Mouse (Mus musculus) lung, embryonic 16.5 days (tissue): ENCODE data around the gene Pkd1l1. TPM values are rescaled to one million over a fixed set of nuclear protein-coding genes. Genes with fewer than 3 reads are reported as not detected.
A peak's percentile ranks its signal among the peaks of the same experiment; 100 is the strongest.

Source experiments
- ATAC-seq: fragments of 200-750 bp; cut with Nextera tagmentation; 2 replicates; pipeline ENCODE4 v1.8.0; 2017; ENCODE audit warnings: low read depth, mild to moderate bottlenecking, moderate library complexity
- H3K27ac ChIP-seq: fragments of 300-500 bp; sonication (generic); 2 replicates; pipeline ENCODE4 v1.5.1; 2014; ENCODE audit warnings: mild to moderate bottlenecking, control low read depth, low read length
- H3K27me3 ChIP-seq: fragments of 300-500 bp; sonication (generic); 2 replicates; pipeline ENCODE4 v1.6.1; 2014; ENCODE audit warnings: low read depth, low read length, mixed read lengths; ENCODE audit not compliant: control insufficient read depth, insufficient read depth
- H3K36me3 ChIP-seq: fragments of 300-500 bp; sonication (generic); 2 replicates; pipeline ENCODE4 v1.6.1; 2014; ENCODE audit warnings: low read length; ENCODE audit not compliant: control insufficient read depth, insufficient read depth
- H3K4me1 ChIP-seq: fragments of 300-500 bp; sonication (generic); replicated peaks from 2 replicates; pipeline ENCODE4 v1.6.1; 2014; ENCODE audit warnings: low read length, mixed read lengths; ENCODE audit not compliant: control insufficient read depth, insufficient read depth
- H3K4me2 ChIP-seq: fragments of 300-500 bp; sonication (generic); 2 replicates; pipeline ENCODE4 v1.6.1; 2014; ENCODE audit warnings: low read depth, low read length, control low read depth
- H3K4me3 ChIP-seq: fragments of 300-500 bp; sonication (generic); 2 replicates; pipeline ENCODE4 v1.5.1; 2014; ENCODE audit warnings: mild to moderate bottlenecking, low read length, control low read depth
- H3K9ac ChIP-seq: fragments of 300-500 bp; sonication (generic); 2 replicates; pipeline ENCODE4 v1.6.1; 2014; ENCODE audit warnings: low read length, control low read depth
- H3K9me3 ChIP-seq: fragments of 300-500 bp; sonication (generic); 2 replicates; pipeline ENCODE4 v1.6.1; 2016; ENCODE audit warnings: low read length; ENCODE audit not compliant: control insufficient read depth
- WGBS: fragments of 180-500 bp; shearing (Covaris S2); extraction: QIAGEN DNeasy Blood & Tissue Kit; methylation state at CpG from one replicate; pipeline ENCODE4 v1.1.7; 2014; 5-methylcytosine and 5-hydroxymethylcytosine counted together
- polyA plus RNA-seq: library from polyadenylated mRNA; unstranded; fragments of >200 nt; fragmentation: Nextera tagmentation; extraction: Ambion mirVana; gene quantifications from 2 replicates; pipeline ENCODE4 v1.2.1, GENCODE M21; 2015

The Pkd1l1 gene
- polyA plus RNA-seq, 1 experiment from 2014 or later: 0.18 TPM

- Histone ChIP-seq H3K9me3 (no peaks in the 10 kb centered on the region), H3K4me1 (no peaks in the 10 kb centered on the region), H3K4me2 (no peak overlapping the region), H3K36me3 (no peaks in the 10 kb centered on the region), H3K4me3 (no peak overlapping the region), H3K27ac (no peak overlapping the region), H3K27me3 (no peaks in the 10 kb centered on the region), H3K9ac (no peak overlapping the region)
- 90% methylated on average over 7 of the region's 7 CpGs for WGBS
- ATAC-seq: no peak
Observed at GRCm38 (mm10) chr11:8866021-8866420, 107.0 kb downstream of the Pkd1l1 start.

GRCm38 (mm10) chr11:8863955-8864675 lies 109.0 kb downstream of the Pkd1l1 start:
- Histone ChIP-seq H3K4me3 (no peak overlapping the region), H3K4me2 (no peak overlapping the region), H3K27me3 (no peaks in the 10 kb centered on the region), H3K4me1 (peaks cover 4% of the 10 kb centered on the region), H3K9ac (no peak overlapping the region), H3K9me3 (no peaks in the 10 kb centered on the region), H3K27ac (no peak overlapping the region), H3K36me3 (no peaks in the 10 kb centered on the region)
- no peak for ATAC-seq
- WGBS: 72% methylated on average over 8 of the region's 8 CpGs

- no peak overlapping the region for H3K4me2 ChIP-seq
- no peak for ATAC-seq
- no peaks in the 10 kb centered on the region for H3K27me3 ChIP-seq
- no peak overlapping the region for H3K9ac ChIP-seq
- no peak overlapping the region for H3K4me3 ChIP-seq
- no peak overlapping the region for H3K27ac ChIP-seq
- H3K9me3 ChIP-seq: no peaks in the 10 kb centered on the region
- 90% methylated on average over 4 of the region's 4 CpGs for WGBS
- H3K36me3 ChIP-seq: no peaks in the 10 kb centered on the region
- peaks cover 4% of the 10 kb centered on the region for H3K4me1 ChIP-seq
Observed at GRCm38 (mm10) chr11:8862426-8862825, 110.6 kb downstream of the Pkd1l1 start.

GRCm38 (mm10) chr11:8861978-8862377 lies 111.1 kb downstream of the Pkd1l1 start:
- Histone ChIP-seq H3K27me3 (no peaks in the 10 kb centered on the region), H3K4me1 (peaks cover 4% of the 10 kb centered on the region), H3K9me3 (no peaks in the 10 kb centered on the region), H3K4me2 (no peak overlapping the region), H3K36me3 (no peaks in the 10 kb centered on the region), H3K4me3 (no peak overlapping the region), H3K9ac (no peak overlapping the region), H3K27ac (no peak overlapping the region)
- WGBS: 74% methylated on average over 4 of the region's 4 CpGs
- no peak for ATAC-seq

- ATAC-seq: no peak
- Histone ChIP-seq H3K4me2 (no peak overlapping the region), H3K9me3 (no peaks in the 10 kb centered on the region), H3K36me3 (no peaks in the 10 kb centered on the region), H3K9ac (no peak overlapping the region), H3K4me1 (peaks cover 4% of the 10 kb centered on the region), H3K27ac (no peak overlapping the region), H3K4me3 (no peak overlapping the region), H3K27me3 (no peaks in the 10 kb centered on the region)
- 35% methylated on average over 3 of the region's 3 CpGs for WGBS
Observed at GRCm38 (mm10) chr11:8860878-8861277, 112.2 kb downstream of the Pkd1l1 start.

GRCm38 (mm10) chr11:8859868-8860267 lies 113.2 kb downstream of the Pkd1l1 start:
- H3K4me3 ChIP-seq: no peak overlapping the region
- H3K9ac ChIP-seq: no peak overlapping the region
- no peak overlapping the region for H3K27ac ChIP-seq
- peaks cover 4% of the 10 kb centered on the region for H3K4me1 ChIP-seq
- H3K4me2 ChIP-seq: no peak overlapping the region
- no peaks in the 10 kb centered on the region for H3K36me3 ChIP-seq
- peak; percentile 53; the same call in 1 of the 2 replicates for ATAC-seq
- no peaks in the 10 kb centered on the region for H3K9me3 ChIP-seq
- WGBS: 8% methylated on average over 5 of the region's 5 CpGs
- H3K27me3 ChIP-seq: no peaks in the 10 kb centered on the region

GRCm38 (mm10) chr11:8859041-8859440 lies 114.0 kb downstream of the Pkd1l1 start:
- WGBS: 55% methylated on average over 3 of the region's 3 CpGs
- no peaks in the 10 kb centered on the region for H3K9me3 ChIP-seq
- no peaks in the 10 kb centered on the region for H3K27me3 ChIP-seq
- no peaks in the 10 kb centered on the region for H3K36me3 ChIP-seq
- H3K27ac ChIP-seq: no peak overlapping the region
- ATAC-seq: no peak
- H3K4me3 ChIP-seq: no peak overlapping the region
- no peak overlapping the region for H3K4me2 ChIP-seq
- peaks cover 4% of the 10 kb centered on the region for H3K4me1 ChIP-seq
- no peak overlapping the region for H3K9ac ChIP-seq

GRCm38 (mm10) chr11:8856125-8856524 lies 116.9 kb downstream of the Pkd1l1 start:
- no peak overlapping the region for H3K4me2 ChIP-seq
- H3K9ac ChIP-seq: no peak overlapping the region
- no peaks in the 10 kb centered on the region for H3K27me3 ChIP-seq
- H3K4me1 ChIP-seq: peaks cover 4% of the 10 kb centered on the region
- no peak overlapping the region for H3K27ac ChIP-seq
- no peak overlapping the region for H3K4me3 ChIP-seq
- no peak for ATAC-seq
- 62% methylated on average over 5 of the region's 5 CpGs for WGBS
- H3K9me3 ChIP-seq: no peaks in the 10 kb centered on the region
- no peaks in the 10 kb centered on the region for H3K36me3 ChIP-seq

- Histone ChIP-seq H3K4me2 (no peak overlapping the region), H3K4me1 (no peaks in the 10 kb centered on the region), H3K27me3 (no peaks in the 10 kb centered on the region), H3K9ac (no peak overlapping the region), H3K9me3 (no peaks in the 10 kb centered on the region), H3K4me3 (no peak overlapping the region), H3K27ac (no peak overlapping the region), H3K36me3 (no peaks in the 10 kb centered on the region)
- ATAC-seq: no peak
Observed at GRCm38 (mm10) chr11:8848049-8848448, 125.0 kb downstream of the Pkd1l1 start.

GRCm38 (mm10) chr11:8847627-8848026 lies 125.4 kb downstream of the Pkd1l1 start:
- no peaks in the 10 kb centered on the region for H3K9me3 ChIP-seq
- H3K4me1 ChIP-seq: no peaks in the 10 kb centered on the region
- no peak overlapping the region for H3K4me3 ChIP-seq
- no peak overlapping the region for H3K27ac ChIP-seq
- no peaks in the 10 kb centered on the region for H3K27me3 ChIP-seq
- no peak for ATAC-seq
- no peak overlapping the region for H3K4me2 ChIP-seq
- WGBS: 77% methylated on average over 2 of the region's 2 CpGs
- H3K36me3 ChIP-seq: no peaks in the 10 kb centered on the region
- no peak overlapping the region for H3K9ac ChIP-seq
